In genomic region chr14:118940796-118941495, GRCm38 (mm10) we compare ENCODE assay signal across 18 mouse cellular contexts. TPM values are rescaled to one million over a fixed set of nuclear protein-coding genes. Genes with fewer than 3 reads are reported as not detected.
DNase-seq lines count a peak whose midpoint lies in the region; ATAC-seq and TF ChIP-seq lines count a peak whose summit lies in the region.
"Had no signal": no experiment of that assay in that cellular context is flagged by ENCODE, and none has a peak within 500 bp of the region (broad histone marks: within the 10 kb centered on the region; RNA-seq: fewer than 3 reads in every experiment).

No protein-coding gene starts in this region.

- H3K27me3 ChIP-seq in heart, embryonic 11.5 days (ENCODE audit: control insufficient read depth, insufficient read depth, low read length): no peaks in the 10 kb centered on the region
- H3K27me3 ChIP-seq in thymus, adult 2 months (ENCODE audit: control insufficient read depth, insufficient read depth, low read length): no peaks in the 10 kb centered on the region
- H3K27me3 ChIP-seq in splenic B cell, adult 2 months (ENCODE audit: control insufficient read depth, insufficient read depth, low read length, poor library complexity, severe bottlenecking): no peaks in the 10 kb centered on the region
- H3K27me3 ChIP-seq: heart, embryonic 15.5 days; hindbrain, embryonic 13.5 days; liver, embryonic 13.5 days; neural tube, embryonic 12.5 days had no signal

- WGBS in heart, embryonic 11.5 days (ENCODE audit: insufficient replicate concordance): 74% methylated on average over 4 of the region's 4 CpGs
- 14% methylated on average over 4 of the region's 4 CpGs for WGBS in thymus, adult 2 months

- ATAC-seq in heart, embryonic 11.5 days (replicated peaks; ENCODE audit: insufficient number of reproducible peaks, low FRiP score, low TSS enrichment): no peak
- ATAC-seq: intestine, embryonic 16.5 days had no signal

- TF ChIP-seq CTCF in thymus, adult 2 months (IDR thresholded peaks at IDR 0.05; ENCODE audit: borderline replicate concordance, control insufficient read depth, extremely low read depth, insufficient read depth, low read length, poor library complexity): no peak

- peak; percentile 82 for DNase-seq in heart, adult 11 months
- peak; percentile 23 to 52 for DNase-seq in kidney, postnatal 25 days
- no peak for DNase-seq in kidney, adult 11 months
- DNase-seq in thymus, adult 2 months: no peak
- DNase-seq in thymus, postnatal 36 days: no peak
- peak; percentile 32 for DNase-seq in splenic B cell, adult 2 months (ENCODE audit: low read depth, low spot score)
- no peak for DNase-seq in lung, postnatal 10 days
- DNase-seq: adrenal gland, postnatal 36 days; B cell, adult 2 months; cerebellum, adult 8-10 months; gastrocnemius, postnatal 14 days; liver, embryonic 13.5 days; right cerebral cortex, postnatal 14 days had no signal

- no peak overlapping the region for H3K9ac ChIP-seq in heart, embryonic 11.5 days (ENCODE audit: low read depth, low read length)
- H3K9ac ChIP-seq: heart, embryonic 15.5 days; liver, embryonic 13.5 days; neural tube, embryonic 12.5 days had no signal

- H3K27ac ChIP-seq in heart, embryonic 11.5 days (ENCODE audit: low read depth, low read length): no peak overlapping the region
- H3K27ac ChIP-seq in thymus, adult 2 months (ENCODE audit: control insufficient read depth, insufficient read depth, low read length): peak overlapping the region; percentile 98
- H3K27ac ChIP-seq: heart, embryonic 15.5 days; hindbrain, embryonic 13.5 days; liver, embryonic 13.5 days; neural tube, embryonic 12.5 days had no signal

- TF ChIP-seq POLR2A in thymus, adult 2 months (IDR thresholded peaks at IDR 0.05; ENCODE audit: control insufficient read depth, extremely low read depth, insufficient read depth, low read length, poor library complexity): no peak

- no peak overlapping the region for H3K4me2 ChIP-seq in heart, embryonic 11.5 days
- H3K4me2 ChIP-seq: heart, embryonic 15.5 days; hindbrain, embryonic 13.5 days; liver, embryonic 13.5 days; neural tube, embryonic 12.5 days had no signal

- peaks cover 18% of the 10 kb centered on the region for H3K4me1 ChIP-seq in heart, embryonic 11.5 days (ENCODE audit: control insufficient read depth, insufficient read depth, low read length)
- H3K4me1 ChIP-seq in thymus, adult 2 months (replicated peaks; ENCODE audit: control insufficient read depth, insufficient read depth, low read length): peaks cover 33% of the 10 kb centered on the region

- H3K9me3 ChIP-seq in heart, embryonic 11.5 days (replicated peaks; ENCODE audit: control insufficient read depth, low read length): no peaks in the 10 kb centered on the region
- H3K9me3 ChIP-seq: heart, embryonic 15.5 days; hindbrain, embryonic 13.5 days; liver, embryonic 13.5 days; neural tube, embryonic 12.5 days had no signal

- no peaks in the 10 kb centered on the region for H3K36me3 ChIP-seq in heart, embryonic 11.5 days (ENCODE audit: control insufficient read depth, insufficient read depth, low read length)
- no peaks in the 10 kb centered on the region for H3K36me3 ChIP-seq in thymus, adult 2 months (ENCODE audit: control insufficient read depth, insufficient read depth, low read length)
- H3K36me3 ChIP-seq in splenic B cell, adult 2 months (ENCODE audit: control insufficient read depth, insufficient read depth, low read length, poor library complexity, severe bottlenecking): no peaks in the 10 kb centered on the region
- H3K36me3 ChIP-seq: heart, embryonic 15.5 days; hindbrain, embryonic 13.5 days; liver, embryonic 13.5 days; neural tube, embryonic 12.5 days had no signal

- no peak overlapping the region for H3K4me3 ChIP-seq in heart, embryonic 11.5 days (ENCODE audit: low read depth, low read length)
- H3K4me3 ChIP-seq in thymus, adult 2 months (ENCODE audit: control insufficient read depth, insufficient read depth, low read length): no peak overlapping the region
- H3K4me3 ChIP-seq: heart, embryonic 15.5 days; hindbrain, embryonic 13.5 days; liver, embryonic 13.5 days; neural tube, embryonic 12.5 days had no signal

RNA-seq across cellular contexts. Expression of gene Dnajc3, which starts 3.2 kb away (rescaled TPM):
- polyA plus RNA-seq in heart, embryonic 11.5 days (2014; fragmentation: Nextera tagmentation; extraction: Ambion mirVana): 32.8 and 37.6 TPM in 2 replicates
- 29.8 and 31.8 TPM in 2 replicates for polyA plus RNA-seq in thymus, adult 2 months (2012; rRNA removed)

RNA-seq across cellular contexts. Expression of gene Dzip1, which starts 15.7 kb away (rescaled TPM):
- 11.3 and 13.2 TPM in 2 replicates for polyA plus RNA-seq in heart, embryonic 11.5 days (2014; fragmentation: Nextera tagmentation; extraction: Ambion mirVana)
- 70.1 and 85.2 TPM in 2 replicates for polyA plus RNA-seq in thymus, adult 2 months (2012; rRNA removed)

Comparison
In these comparisons a context has a peak if more than half of its experiments do, and no peak if none do; other contexts are left out.
1. DNase-seq: peak in heart, adult 11 months (single experiment), kidney, postnatal 25 days (2 of 2) and splenic B cell, adult 2 months (single experiment); none in kidney, adult 11 months (single experiment), thymus, adult 2 months (single experiment), thymus, postnatal 36 days (0 of 2) and lung, postnatal 10 days (single experiment).